Mouse (Mus musculus) CD4-positive, CD25-positive, alpha-beta regulatory T cell, adult 2 months (primary cell): ENCODE measurements at regions not wholly inside any gene's neighbourhood (a gene's known extent, or its start where the extent isn't known, plus 50 kb on each side); places are given as distances from the start of the nearest gene placed in this dataset.
"Not testable (repeated sequence)": the region's sequence is repeated elsewhere in the genome, so short reads cannot be mapped to it uniquely, and the experiment has no call there.

Source experiments
- DNase-seq: peaks from one replicate; pipeline ENCODE4 v3.0.0-alpha.2; 2012; ENCODE audit warnings: low read depth, low spot score

- DNase-seq, result no peak
Measured at GRCm38 (mm10) chr9:90618154-90618553, 347.6 kb upstream of the Tbc1d2b start.

GRCm38 (mm10) chr9:90597894-90598293 lies 327.3 kb upstream of the Tbc1d2b start:
- DNase-seq, result no peak

- no peak for DNase-seq
Measured at GRCm38 (mm10) chr9:90556742-90557141, 286.1 kb upstream of the Tbc1d2b start.

- no peak for DNase-seq
Measured at GRCm38 (mm10) chr9:90556216-90556615, 285.6 kb upstream of the Tbc1d2b start.

- no peak for DNase-seq
Measured at GRCm38 (mm10) chr9:90547931-90548330, 277.3 kb upstream of the Tbc1d2b start.

- no peak for DNase-seq
Measured at GRCm38 (mm10) chr9:90546720-90547119, 276.1 kb upstream of the Tbc1d2b start.

GRCm38 (mm10) chr9:90537683-90538082 lies 267.1 kb upstream of the Tbc1d2b start:
- DNase-seq, result not testable (repeated sequence)

GRCm38 (mm10) chr9:90533372-90533771 lies 262.8 kb upstream of the Tbc1d2b start:
- no peak for DNase-seq

- no peak for DNase-seq
Measured at GRCm38 (mm10) chr9:90521186-90521585, 250.6 kb upstream of the Tbc1d2b start.

GRCm38 (mm10) chr9:90494888-90495287 lies 224.3 kb upstream of the Tbc1d2b start:
- DNase-seq, result no peak

GRCm38 (mm10) chr9:90490561-90491152 lies 220.1 kb upstream of the Tbc1d2b start:
- DNase-seq, result no peak

GRCm38 (mm10) chr9:90450579-90450978 lies 180.0 kb upstream of the Tbc1d2b start:
- DNase-seq, result no peak

- DNase-seq, result peak; percentile 50
Measured at GRCm38 (mm10) chr9:90446957-90447356, 176.4 kb upstream of the Tbc1d2b start.

GRCm38 (mm10) chr9:90434902-90435301 lies 164.3 kb upstream of the Tbc1d2b start:
- DNase-seq, result no peak

GRCm38 (mm10) chr9:90430898-90431297 lies 160.3 kb upstream of the Tbc1d2b start:
- no peak for DNase-seq

GRCm38 (mm10) chr9:90421662-90422061 lies 151.1 kb upstream of the Tbc1d2b start:
- no peak for DNase-seq

- DNase-seq, result no peak
Measured at GRCm38 (mm10) chr9:90419762-90420541, 149.3 kb upstream of the Tbc1d2b start.

- DNase-seq, result peak; percentile 57
Measured at GRCm38 (mm10) chr9:90408789-90409188, 138.2 kb upstream of the Tbc1d2b start.

- DNase-seq, result no peak
Measured at GRCm38 (mm10) chr9:90407573-90407972, 137.0 kb upstream of the Tbc1d2b start.

GRCm38 (mm10) chr9:90388401-90388800 lies 117.8 kb upstream of the Tbc1d2b start:
- no peak for DNase-seq

- DNase-seq, result no peak
Measured at GRCm38 (mm10) chr9:90385047-90385446, 114.4 kb upstream of the Tbc1d2b start.

- DNase-seq, result no peak
Measured at GRCm38 (mm10) chr9:90380099-90380498, 109.5 kb upstream of the Tbc1d2b start.

GRCm38 (mm10) chr9:90369568-90369967 lies 99.0 kb upstream of the Tbc1d2b start:
- no peak for DNase-seq
